18 mouse cellular contexts compared by ENCODE assay signal in genomic region chr1:67026142-67026541, GRCm38 (mm10).
"Had no signal": no experiment of that assay in that cellular context is flagged by ENCODE, and none has a peak within 500 bp of the region (broad histone marks: within the 10 kb centered on the region; RNA-seq: fewer than 3 reads in every experiment).

No protein-coding gene starts in this region.

- H3K27me3 ChIP-seq: intestine, embryonic 15.5 days; limb, embryonic 12.5 days; liver, embryonic 13.5 days; megakaryocyte, embryonic 14.5 days; midbrain, embryonic 12.5 days; neural tube, embryonic 13.5 days had no signal

- ATAC-seq: intestine, embryonic 15.5 days; midbrain, embryonic 16.5 days had no signal

- DNase-seq: kidney, adult 18-20 months; kidney, postnatal 4 days; liver; liver, embryonic 13.5 days; liver, postnatal 0 days; right cerebral cortex, adult 18-20 months; spleen, adult 18-20 months; thymus, adult 18-20 months; thymus, postnatal 14 days had no signal

- H3K9me3 ChIP-seq: intestine, embryonic 15.5 days; limb, embryonic 12.5 days; liver, embryonic 13.5 days; megakaryocyte, embryonic 14.5 days; midbrain, embryonic 12.5 days; neural tube, embryonic 13.5 days had no signal

- H3K4me3 ChIP-seq: intestine, embryonic 15.5 days; layer of hippocampus, adult 2 months; limb, embryonic 12.5 days; liver, embryonic 13.5 days; megakaryocyte, embryonic 14.5 days; midbrain, embryonic 12.5 days; neural tube, embryonic 13.5 days had no signal

- H3K27ac ChIP-seq: intestine, embryonic 15.5 days; kidney, postnatal 0 days; layer of hippocampus, adult 2 months; limb, embryonic 12.5 days; liver, embryonic 13.5 days; macrophage; midbrain, embryonic 12.5 days; neural tube, embryonic 13.5 days had no signal

- H3K9ac ChIP-seq: intestine, embryonic 15.5 days; limb, embryonic 12.5 days; liver, embryonic 13.5 days; liver, postnatal 0 days; midbrain, embryonic 12.5 days; neural tube, embryonic 13.5 days had no signal

- H3K4me2 ChIP-seq: intestine, embryonic 15.5 days; limb, embryonic 12.5 days; liver, embryonic 13.5 days; midbrain, embryonic 12.5 days; neural tube, embryonic 13.5 days had no signal

- H3K4me1 ChIP-seq: intestine, embryonic 15.5 days; limb, embryonic 12.5 days; liver, embryonic 13.5 days; midbrain, embryonic 12.5 days had no signal
